Mouse (Mus musculus) limb, embryonic 14.5 days (tissue): Measurements from ENCODE around the gene Map3k12. TPM values are rescaled to one million over a fixed set of nuclear protein-coding genes. Genes with fewer than 3 reads are reported as not detected.

ENCODE experiments used
- ATAC-seq: fragments of 200-750 bp; cut with Nextera tagmentation; 2 replicates; pipeline ENCODE4 v1.8.0; 2017; ENCODE audit warnings: low read depth, moderate number of reproducible peaks, moderate TSS enrichment; ENCODE audit not compliant: low FRiP score
- DNase-seq: peaks from one replicate; pipeline ENCODE4 v3.0.0-alpha.2; 2015; ENCODE audit warnings: low spot score
- H3K27ac ChIP-seq: fragments of 300-500 bp; sonication (generic); replicated peaks from 2 replicates; pipeline ENCODE4 v1.5.1; 2014; ENCODE audit warnings: low read depth, mild to moderate bottlenecking, low read length, moderate library complexity, mixed read lengths
- H3K27me3 ChIP-seq: fragments of 300-500 bp; sonication (generic); 2 replicates; pipeline ENCODE4 v1.6.1; 2014; ENCODE audit warnings: low read length, mixed read lengths; ENCODE audit not compliant: control insufficient read depth, insufficient read depth
- H3K36me3 ChIP-seq: fragments of 300-500 bp; sonication (generic); 2 replicates; pipeline ENCODE4 v1.6.1; 2014; ENCODE audit warnings: mild to moderate bottlenecking, low read length, moderate library complexity, mixed read lengths; ENCODE audit not compliant: control insufficient read depth, insufficient read depth
- H3K4me1 ChIP-seq: fragments of 300-500 bp; sonication (generic); 2 replicates; pipeline ENCODE4 v1.6.1; 2014; ENCODE audit warnings: antibody characterized with exemption, low read length, mixed read lengths; ENCODE audit not compliant: control insufficient read depth, insufficient read depth
- H3K4me2 ChIP-seq: fragments of 300-500 bp; sonication (generic); replicated peaks from 2 replicates; pipeline ENCODE4 v1.6.1; 2014; ENCODE audit warnings: low read depth, mild to moderate bottlenecking, low read length, moderate library complexity; ENCODE audit not compliant: severe bottlenecking
- H3K4me3 ChIP-seq: fragments of 300-500 bp; sonication (generic); replicated peaks from 2 replicates; pipeline ENCODE4 v1.5.1; 2014; ENCODE audit warnings: low read length
- H3K9ac ChIP-seq: fragments of 300-500 bp; sonication (generic); 2 replicates; pipeline ENCODE4 v1.6.1; 2014; ENCODE audit warnings: mild to moderate bottlenecking, low read depth, low read length, moderate library complexity; ENCODE audit not compliant: severe bottlenecking
- H3K9me3 ChIP-seq: fragments of 300-500 bp; sonication (generic); 2 replicates; pipeline ENCODE4 v1.6.1; 2016; ENCODE audit warnings: low read length; ENCODE audit not compliant: control insufficient read depth
- POLR2A ChIP-seq: fragments of 200-500 bp; IDR thresholded peaks from 2 replicates; pipeline ENCODE4 v1.8.0; 2012; ENCODE audit warnings: inconsistent platforms, mild to moderate bottlenecking, moderate library complexity, borderline replicate concordance; ENCODE audit not compliant: insufficient read depth, insufficient read length; ENCODE audit errors: extremely low read depth
- WGBS: fragments of 180-500 bp; shearing (Covaris S2); extraction: QIAGEN DNeasy Blood & Tissue Kit; methylation state at CpG from one replicate; pipeline ENCODE4 v1.1.7; 2014; 5-methylcytosine and 5-hydroxymethylcytosine counted together
- polyA plus RNA-seq, 2 experiments: library from polyadenylated mRNA; depleted of rRNA in 1 of 2; stranded (reverse) in 1 of 2; unstranded in 1 of 2; fragments of >200 nt; fragmentation: Nextera tagmentation in 1 of 2; extraction: Ambion mirVana in 1 of 2; gene quantifications; 2 replicates each; pipeline versions ENCODE4 v1.2.1 to v1.2.3; 2012 to 2014

Gene Map3k12
- polyA plus RNA-seq, 2 experiments, result 15.8 to 36.3 TPM

DNA sequence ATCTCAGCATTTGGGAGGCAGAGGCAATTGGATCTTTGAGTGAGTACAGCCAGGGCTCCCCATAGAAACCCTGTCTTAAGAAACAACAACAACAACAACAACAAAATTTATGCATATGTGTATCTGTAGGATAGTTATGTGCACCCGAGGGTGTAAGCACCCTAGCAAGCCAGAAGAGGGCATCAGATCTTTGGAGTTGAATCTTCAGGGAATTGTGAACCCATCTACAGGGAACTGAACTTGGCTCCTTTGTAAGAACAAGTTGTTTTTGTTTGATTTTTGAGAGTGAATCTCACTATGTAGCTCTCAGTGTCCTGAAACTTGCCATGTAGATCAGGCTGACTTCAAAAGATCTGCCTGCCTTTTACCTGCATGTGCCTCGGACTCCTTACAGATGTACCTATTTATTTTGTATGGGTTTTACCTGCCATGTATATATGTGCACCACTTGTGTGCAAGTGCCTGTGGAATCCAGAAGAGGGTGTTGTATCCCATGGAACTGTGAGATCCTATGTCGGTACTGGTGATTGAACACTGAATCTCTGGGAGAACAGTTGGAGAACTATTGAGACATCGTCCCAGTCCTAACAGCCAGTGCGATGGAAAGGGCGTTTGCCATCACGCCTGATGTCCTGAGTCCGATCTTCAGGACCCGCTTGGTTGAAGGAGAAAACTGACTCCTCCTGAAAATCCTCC is 48.0 kb downstream of the Map3k12 start:
- WGBS, result 95% methylated on average over 9 of the region's 9 CpGs
- no peak for ATAC-seq

DNA sequence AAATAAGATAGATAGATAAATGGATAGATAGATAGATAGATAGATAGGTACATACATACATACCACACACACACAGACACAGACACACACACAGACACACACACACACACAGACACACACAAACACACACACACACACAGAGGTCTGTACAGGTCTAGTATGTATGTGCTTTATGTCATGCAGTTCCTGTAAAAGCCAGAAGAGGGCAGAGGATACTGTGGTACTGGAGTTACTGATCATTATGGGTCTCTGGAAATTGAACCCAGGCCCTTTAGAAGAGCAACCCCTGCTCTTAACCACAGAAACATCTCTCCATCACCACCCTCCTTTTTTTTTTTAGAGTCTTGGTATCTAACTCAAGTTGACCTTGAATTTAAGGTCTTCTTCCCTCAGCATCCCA is 53.2 kb downstream of the Map3k12 start:
- Histone ChIP-seq H3K36me3 (no peaks in the 10 kb centered on the region), H3K4me3 (no peak overlapping the region), H3K27ac (no peak overlapping the region), H3K9me3 (no peaks in the 10 kb centered on the region), H3K4me1 (peaks cover 4% of the 10 kb centered on the region; the same call in 1 of the 2 replicates), H3K27me3 (no peaks in the 10 kb centered on the region), H3K4me2 (no peak overlapping the region), H3K9ac (no peak overlapping the region)
- DNase-seq (no peak), ATAC-seq (no peak)
- TF ChIP-seq POLR2A, result no peak

More for the DNA sequence above, 48.0 kb downstream of the Map3k12 start:
- no peak overlapping the region for H3K4me2 ChIP-seq
- H3K4me1 ChIP-seq, result peaks cover 7% of the 10 kb centered on the region; the same call in 1 of the 2 replicates
- H3K27ac ChIP-seq, result no peak overlapping the region
- no peaks in the 10 kb centered on the region for H3K9me3 ChIP-seq
- no peak overlapping the region for H3K9ac ChIP-seq
- no peak for TF ChIP-seq POLR2A
- no peaks in the 10 kb centered on the region for H3K27me3 ChIP-seq
- peaks cover 5% of the 10 kb centered on the region for H3K36me3 ChIP-seq
- no peak overlapping the region for H3K4me3 ChIP-seq
- no peak for DNase-seq

DNA sequence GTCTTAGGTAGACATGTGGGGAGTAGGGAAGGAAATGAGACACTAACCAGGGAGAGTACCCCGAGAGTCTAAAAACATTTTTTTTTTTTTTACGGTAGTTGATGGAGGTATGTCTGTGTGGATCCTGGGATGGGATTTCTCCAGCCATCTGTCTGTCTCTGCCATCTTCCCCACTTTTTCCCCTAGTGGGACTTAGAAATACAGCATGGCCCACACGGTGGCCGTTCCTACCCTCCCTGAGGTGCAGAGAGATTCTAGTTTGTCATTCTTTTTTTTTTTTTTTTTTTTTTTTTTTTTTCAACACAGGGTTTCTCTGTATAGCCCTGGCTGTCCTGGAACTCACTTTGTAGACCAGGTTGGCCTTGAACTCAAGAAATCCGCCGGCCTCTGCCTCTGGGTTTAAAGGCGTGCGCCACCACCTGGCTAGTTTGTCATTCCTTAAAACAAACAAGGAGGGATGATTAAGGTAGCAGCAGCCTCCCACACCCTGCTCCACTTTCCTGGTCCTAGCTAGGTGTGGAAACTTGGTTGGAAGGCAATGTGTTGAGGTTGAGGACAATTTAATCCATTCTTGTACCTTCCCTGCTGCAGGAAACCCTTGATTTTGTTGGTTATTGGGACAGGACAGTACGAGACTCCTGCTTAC is 55.3 kb downstream of the Map3k12 start:
- DNase-seq (no peak), ATAC-seq (no peak)
- no peaks in the 10 kb centered on the region for H3K36me3 ChIP-seq
- H3K27me3 ChIP-seq, result no peaks in the 10 kb centered on the region
- no peak overlapping the region for H3K27ac ChIP-seq
- peaks cover 4% of the 10 kb centered on the region; the same call in 1 of the 2 replicates for H3K4me1 ChIP-seq
- no peaks in the 10 kb centered on the region for H3K9me3 ChIP-seq
- H3K9ac ChIP-seq, result no peak overlapping the region; the same call in 1 of the 2 replicates
- WGBS, result 87% methylated on average over 9 of the region's 9 CpGs
- no peak overlapping the region for H3K4me3 ChIP-seq
- TF ChIP-seq POLR2A, result no peak
- H3K4me2 ChIP-seq, result no peak overlapping the region

DNA sequence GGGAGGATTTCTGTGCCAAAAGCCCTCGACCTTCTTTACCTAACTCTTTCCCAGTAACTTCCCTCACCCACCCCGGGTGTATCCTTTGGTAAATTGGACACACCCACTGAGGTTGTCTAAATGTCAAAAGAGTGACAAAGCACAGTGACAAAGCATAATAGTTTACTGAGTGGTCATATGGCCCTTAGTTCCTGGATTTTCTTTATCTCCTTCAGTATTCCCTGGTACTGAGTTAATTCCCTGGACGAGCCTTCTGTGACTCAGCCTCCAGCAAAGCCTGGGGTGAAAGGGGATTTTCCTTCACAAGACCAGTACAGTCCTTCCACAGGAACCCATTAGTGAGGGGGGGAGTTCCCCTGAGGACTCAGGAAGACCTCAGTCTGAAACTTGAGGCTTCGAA is 55.9 kb downstream of the Map3k12 start:
- DNase-seq, result no peak
- no peaks in the 10 kb centered on the region for H3K27me3 ChIP-seq
- H3K4me3 ChIP-seq, result no peak overlapping the region
- H3K4me2 ChIP-seq, result no peak overlapping the region
- no peak overlapping the region; the same call in 1 of the 2 replicates for H3K9ac ChIP-seq
- 57% methylated on average over 4 of the region's 4 CpGs for WGBS
- no peaks in the 10 kb centered on the region for H3K36me3 ChIP-seq
- no peak overlapping the region for H3K27ac ChIP-seq
- ATAC-seq, result no peak
- no peak for TF ChIP-seq POLR2A
- peaks cover 4% of the 10 kb centered on the region; the same call in 1 of the 2 replicates for H3K4me1 ChIP-seq
- H3K9me3 ChIP-seq, result no peaks in the 10 kb centered on the region

DNA sequence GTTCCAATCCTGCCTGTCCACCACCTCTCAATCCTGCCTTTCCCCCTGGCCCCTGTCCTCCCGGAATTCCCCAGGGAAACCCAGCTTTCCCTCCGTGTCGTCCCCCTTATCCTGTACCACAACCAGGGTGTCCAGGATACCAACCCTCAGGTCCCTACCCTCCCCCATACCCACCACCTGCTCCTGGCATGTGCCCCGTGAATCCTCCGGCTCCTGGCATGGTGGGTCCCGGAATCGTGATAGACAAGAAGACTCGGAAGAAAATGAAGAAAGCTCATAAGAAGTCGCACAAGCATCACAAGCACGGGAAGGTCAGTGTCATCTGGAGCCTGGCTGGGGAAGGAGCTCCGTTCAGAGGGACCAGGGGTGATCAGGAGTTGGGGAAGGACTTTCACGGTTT is 56.5 kb downstream of the Map3k12 start:
- Histone ChIP-seq H3K36me3 (no peaks in the 10 kb centered on the region), H3K9me3 (no peaks in the 10 kb centered on the region), H3K27me3 (no peaks in the 10 kb centered on the region), H3K4me1 (peaks cover 4% of the 10 kb centered on the region; the same call in 1 of the 2 replicates), H3K9ac (no peak overlapping the region), H3K4me2 (no peak overlapping the region), H3K27ac (no peak overlapping the region), H3K4me3 (no peak overlapping the region)
- ATAC-seq (no peak), DNase-seq (no peak)
- TF ChIP-seq POLR2A, result no peak
- 83% methylated on average over 12 of the region's 12 CpGs for WGBS
